7 mouse cellular contexts compared by ENCODE assay signal in the genomic region with DNA sequence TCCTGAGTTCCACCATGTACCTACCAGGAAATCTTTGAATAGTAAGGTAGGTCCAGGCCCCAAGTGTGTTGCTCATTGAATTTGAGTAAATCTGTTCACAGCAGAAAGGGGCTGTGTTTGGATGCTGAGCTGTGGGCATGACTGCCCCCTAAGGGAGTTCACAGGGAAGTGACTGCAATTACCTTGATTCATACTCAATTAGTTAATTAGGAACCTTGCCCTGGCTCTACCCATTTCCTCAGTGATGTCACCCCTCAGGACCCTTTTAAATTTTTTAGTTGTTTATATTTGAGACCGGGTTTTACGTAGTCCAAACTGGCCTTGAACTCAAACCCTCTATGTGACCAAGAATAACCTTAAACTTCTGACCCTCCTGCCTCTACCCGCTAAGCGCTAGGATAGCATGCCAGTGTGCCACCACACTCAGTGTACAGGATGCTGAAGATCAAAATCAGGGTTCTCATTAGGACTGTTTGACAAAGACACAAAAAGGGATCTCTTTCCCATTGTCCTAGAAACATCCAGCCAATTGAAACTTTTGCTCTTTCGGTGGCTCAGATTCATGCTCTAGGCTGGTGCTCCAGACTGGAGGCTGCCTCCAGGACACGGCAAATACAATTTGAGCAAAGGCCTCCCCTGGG. TPM values are rescaled to one million over a fixed set of nuclear protein-coding genes. Genes with fewer than 3 reads are reported as not detected.
DNase-seq lines count a peak whose midpoint lies in the region; ATAC-seq and TF ChIP-seq lines count a peak whose summit lies in the region.

No protein-coding gene starts in this region.

- peak overlapping the region; percentile 92 for H3K9ac ChIP-seq in forebrain, embryonic 11.5 days (ENCODE audit: low read length)
- no peak overlapping the region for H3K9ac ChIP-seq in liver, embryonic 12.5 days
- no peak overlapping the region for H3K9ac ChIP-seq in stomach, embryonic 14.5 days (replicated peaks; ENCODE audit: low read depth, low read length)

- peak overlapping the region; percentile 54; the same call in 1 of the 2 replicates for H3K4me3 ChIP-seq in spleen, adult 2 months (ENCODE audit: extremely low read depth, insufficient read depth, insufficient read length)
- H3K4me3 ChIP-seq in forebrain, embryonic 11.5 days (ENCODE audit: low read depth, low read length): peak overlapping the region; percentile 67
- H3K4me3 ChIP-seq in liver, embryonic 12.5 days: peak overlapping the region; percentile 61
- peak overlapping the region; percentile 59 for H3K4me3 ChIP-seq in stomach, embryonic 14.5 days (ENCODE audit: low read depth, low read length)

- peak; percentile 27; the same call in 1 of the 2 replicates for TF ChIP-seq CTCF in spleen, adult 2 months (IDR thresholded peaks at IDR 0.05; ENCODE audit: extremely low read depth, insufficient read depth, insufficient read length, insufficient replicate concordance)

- peaks cover 8% of the 10 kb centered on the region for H3K4me1 ChIP-seq in spleen, adult 2 months (ENCODE audit: control insufficient read depth, insufficient read depth, insufficient read length)
- H3K4me1 ChIP-seq in forebrain, embryonic 11.5 days (replicated peaks; ENCODE audit: control insufficient read depth, insufficient read depth, low read length): 0 out of 2 replicates have a peak, but pooled peaks cover 2% of the 10 kb centered on the region
- peaks cover 16% of the 10 kb centered on the region for H3K4me1 ChIP-seq in liver, embryonic 12.5 days
- H3K4me1 ChIP-seq in stomach, embryonic 14.5 days (ENCODE audit: control insufficient read depth, insufficient read depth, low read length): peaks cover 9% of the 10 kb centered on the region

- peaks cover 9% of the 10 kb centered on the region for H3K27me3 ChIP-seq in spleen, adult 2 months (ENCODE audit: control insufficient read depth, insufficient read depth, low read length)
- H3K27me3 ChIP-seq in forebrain, embryonic 11.5 days (ENCODE audit: control insufficient read depth, insufficient read depth, low read length): no peaks in the 10 kb centered on the region
- H3K27me3 ChIP-seq in liver, embryonic 12.5 days (replicated peaks): peaks cover 51% of the 10 kb centered on the region
- H3K27me3 ChIP-seq in stomach, embryonic 14.5 days (ENCODE audit: control insufficient read depth, insufficient read depth, low read length): no peaks in the 10 kb centered on the region

- H3K4me2 ChIP-seq in forebrain, embryonic 11.5 days (ENCODE audit: low read depth, low read length, severe bottlenecking): peak overlapping the region; percentile 58
- H3K4me2 ChIP-seq in liver, embryonic 12.5 days: peak overlapping the region; percentile 91
- H3K4me2 ChIP-seq in stomach, embryonic 14.5 days (replicated peaks; ENCODE audit: low read depth, low read length): peak overlapping the region; percentile 98

- ATAC-seq in forebrain, embryonic 11.5 days (replicated peaks; ENCODE audit: low FRiP score): peak; percentile 63
- ATAC-seq in liver, embryonic 12.5 days: peak; percentile 42
- no peak for ATAC-seq in stomach, embryonic 14.5 days (ENCODE audit: insufficient number of reproducible peaks, insufficient read depth, low FRiP score, low read depth)

- DNase-seq in spleen, adult 2 months (ENCODE audit: low read depth in 1 of 2, low spot score in 2 of 2): no peak
- no peak for DNase-seq in spleen, postnatal 36 days (ENCODE audit: low spot score in 2 of 2)
- DNase-seq in forebrain, embryonic 11.5 days (ENCODE audit: low spot score): no peak
- DNase-seq in adrenal gland, postnatal 36 days: no peak
- DNase-seq in cerebellum, adult 11-12 months: no peak

- no peaks in the 10 kb centered on the region for H3K9me3 ChIP-seq in forebrain, embryonic 11.5 days (ENCODE audit: control insufficient read depth, low read length)
- H3K9me3 ChIP-seq in liver, embryonic 12.5 days (replicated peaks): no peaks in the 10 kb centered on the region
- no peaks in the 10 kb centered on the region for H3K9me3 ChIP-seq in stomach, embryonic 14.5 days (ENCODE audit: control insufficient read depth, low read depth, low read length)

- TF ChIP-seq POLR2A in spleen, adult 2 months (IDR thresholded peaks at IDR 0.05; ENCODE audit: low read depth, low read length): no peak

- 22% methylated on average over 6 of the region's 6 CpGs for WGBS in spleen, adult 2 months
- 4% methylated on average over 6 of the region's 6 CpGs for WGBS in forebrain, embryonic 11.5 days
- 12% methylated on average over 6 of the region's 6 CpGs for WGBS in liver, embryonic 12.5 days (ENCODE audit: insufficient replicate concordance)
- WGBS in stomach, embryonic 14.5 days: 13% methylated on average over 6 of the region's 6 CpGs

- peak overlapping the region; percentile 23; the same call in 1 of the 2 replicates for H3K27ac ChIP-seq in spleen, adult 2 months (ENCODE audit: insufficient read depth, low read length)
- peak overlapping the region; percentile 68 for H3K27ac ChIP-seq in forebrain, embryonic 11.5 days (ENCODE audit: low read depth, low read length)
- no peak overlapping the region for H3K27ac ChIP-seq in liver, embryonic 12.5 days
- H3K27ac ChIP-seq in stomach, embryonic 14.5 days (ENCODE audit: low read length): no peak overlapping the region

- no peaks in the 10 kb centered on the region for H3K36me3 ChIP-seq in spleen, adult 2 months (ENCODE audit: control insufficient read depth, insufficient read depth, low read length)
- no peaks in the 10 kb centered on the region; the same call in 1 of the 2 replicates for H3K36me3 ChIP-seq in forebrain, embryonic 11.5 days (ENCODE audit: control insufficient read depth, insufficient read depth, low read length)
- H3K36me3 ChIP-seq in liver, embryonic 12.5 days: 0 out of 2 replicates have a peak, but pooled peaks cover 3% of the 10 kb centered on the region
- H3K36me3 ChIP-seq in stomach, embryonic 14.5 days (ENCODE audit: control insufficient read depth, insufficient read depth, low read length): no peaks in the 10 kb centered on the region; the same call in 1 of the 2 replicates

RNA-seq across cellular contexts. Expression of gene Rasl11a, which starts 0.5 kb away (rescaled TPM):
- polyA plus RNA-seq in spleen, adult 2 months (2012; rRNA removed): 8.2 and 9.1 TPM in 2 replicates
- polyA plus RNA-seq in forebrain, embryonic 11.5 days (2014; fragmentation: Nextera tagmentation; extraction: Ambion mirVana): 24.8 and 28.6 TPM in 2 replicates
- 3.2 and 3.8 TPM in 2 replicates for polyA plus RNA-seq in liver, embryonic 12.5 days (2016; fragmentation: Nextera tagmentation; extraction: Ambion mirVana)
- polyA plus RNA-seq in stomach, embryonic 14.5 days (2014; fragmentation: Nextera tagmentation; extraction: Ambion mirVana): 10.3 and 12.0 TPM in 2 replicates
- total RNA-seq in adrenal gland, postnatal 36 days (2021): 1 to 10 TPM; 7.3 to 9.5 TPM

RNA-seq across cellular contexts. Expression of gene Rpl21, which starts 11.7 kb away (rescaled TPM):
- polyA plus RNA-seq in spleen, adult 2 months (2012; rRNA removed): 54.0 and 59.1 TPM in 2 replicates
- 440 and 469 TPM in 2 replicates for polyA plus RNA-seq in forebrain, embryonic 11.5 days (2014; fragmentation: Nextera tagmentation; extraction: Ambion mirVana)
- 520 and 529 TPM in 2 replicates for polyA plus RNA-seq in liver, embryonic 12.5 days (2016; fragmentation: Nextera tagmentation; extraction: Ambion mirVana)
- 738 and 754 TPM in 2 replicates for polyA plus RNA-seq in stomach, embryonic 14.5 days (2014; fragmentation: Nextera tagmentation; extraction: Ambion mirVana)
- 100 to 1,000 TPM; 271 to 290 TPM for total RNA-seq in adrenal gland, postnatal 36 days (2021)

RNA-seq across cellular contexts. Expression of gene Usp12, which starts 49.6 kb away (rescaled TPM):
- polyA plus RNA-seq in spleen, adult 2 months (2012; rRNA removed): 14.0 and 14.3 TPM in 2 replicates
- polyA plus RNA-seq in forebrain, embryonic 11.5 days (2014; fragmentation: Nextera tagmentation; extraction: Ambion mirVana): 10.4 and 13.1 TPM in 2 replicates
- 13.6 and 13.9 TPM in 2 replicates for polyA plus RNA-seq in liver, embryonic 12.5 days (2016; fragmentation: Nextera tagmentation; extraction: Ambion mirVana)
- 12.8 and 13.1 TPM in 2 replicates for polyA plus RNA-seq in stomach, embryonic 14.5 days (2014; fragmentation: Nextera tagmentation; extraction: Ambion mirVana)
- total RNA-seq in adrenal gland, postnatal 36 days (2021): 10 to 100 TPM; 30.2 to 36.3 TPM

Comparison
In these comparisons a context has a peak if more than half of its experiments do, and no peak if none do; other contexts are left out.
1. H3K27ac ChIP-seq: peak in spleen, adult 2 months (single experiment) and forebrain, embryonic 11.5 days (single experiment); none in liver, embryonic 12.5 days (single experiment) and stomach, embryonic 14.5 days (single experiment).
2. Peak in every context shown above with its lines, with median percentiles within 50 percentile points of each other: H3K4me3 ChIP-seq and H3K4me2 ChIP-seq.